ENCODE assay signal across 8 mouse cellular contexts in genomic region chr4:106912689-106913041, GRCm38 (mm10). TPM values are rescaled to one million over a fixed set of nuclear protein-coding genes. Genes with fewer than 3 reads are reported as not detected.
DNase-seq lines count a peak whose midpoint lies in the region; ATAC-seq lines count a peak whose summit lies in the region.

No protein-coding gene starts in this region.

- ATAC-seq in lung, embryonic 15.5 days (ENCODE audit: borderline replicate concordance, extremely low read depth, low FRiP score, low TSS enrichment) = no peak
- no peak for ATAC-seq in neural tube, embryonic 14.5 days (ENCODE audit: low read depth)

- H3K4me3 ChIP-seq in lung, embryonic 15.5 days = peak overlapping the region; percentile 82
- peak overlapping the region; percentile 99 for H3K4me3 ChIP-seq in forebrain, embryonic 10.5 days
- H3K4me3 ChIP-seq in limb, embryonic 10.5 days = peak overlapping the region; percentile 92
- peak overlapping the region; percentile 100 for H3K4me3 ChIP-seq in neural tube, embryonic 14.5 days (ENCODE audit: low read depth, low read length)

- no peaks in the 10 kb centered on the region for H3K27me3 ChIP-seq in lung, embryonic 15.5 days
- no peaks in the 10 kb centered on the region for H3K27me3 ChIP-seq in forebrain, embryonic 10.5 days (ENCODE audit: poor library complexity, severe bottlenecking)
- no peaks in the 10 kb centered on the region for H3K27me3 ChIP-seq in limb, embryonic 10.5 days (ENCODE audit: low read depth, poor library complexity, severe bottlenecking)
- H3K27me3 ChIP-seq in neural tube, embryonic 14.5 days (ENCODE audit: control insufficient read depth, insufficient read depth, low read length) = no peaks in the 10 kb centered on the region

- 2% methylated on average over 6 of the region's 6 CpGs for WGBS in lung, embryonic 15.5 days
- under 1% methylated on average over 6 of the region's 6 CpGs for WGBS in forebrain, embryonic 10.5 days
- 6% methylated on average over 6 of the region's 6 CpGs for WGBS in limb, embryonic 10.5 days
- WGBS in neural tube, embryonic 14.5 days = 3% methylated on average over 6 of the region's 6 CpGs

- H3K9me3 ChIP-seq in lung, embryonic 15.5 days = no peaks in the 10 kb centered on the region
- H3K9me3 ChIP-seq in forebrain, embryonic 10.5 days = no peaks in the 10 kb centered on the region
- H3K9me3 ChIP-seq in limb, embryonic 10.5 days (replicated peaks) = no peaks in the 10 kb centered on the region
- H3K9me3 ChIP-seq in neural tube, embryonic 14.5 days (ENCODE audit: control insufficient read depth, low read length) = no peaks in the 10 kb centered on the region

- peaks cover 52% of the 10 kb centered on the region for H3K4me1 ChIP-seq in lung, embryonic 15.5 days
- peaks cover 70% of the 10 kb centered on the region for H3K4me1 ChIP-seq in forebrain, embryonic 10.5 days
- peaks cover 77% of the 10 kb centered on the region for H3K4me1 ChIP-seq in limb, embryonic 10.5 days
- H3K4me1 ChIP-seq in neural tube, embryonic 14.5 days (ENCODE audit: control insufficient read depth, insufficient read depth, low read length) = peaks cover 53% of the 10 kb centered on the region

- H3K9ac ChIP-seq in lung, embryonic 15.5 days = peak overlapping the region; percentile 89
- H3K9ac ChIP-seq in neural tube, embryonic 14.5 days (replicated peaks; ENCODE audit: low read depth, low read length) = peak overlapping the region; percentile 90

- H3K27ac ChIP-seq in lung, embryonic 15.5 days = 0 out of 2 replicates have a peak overlapping the region, but pooled peaks have one; percentile 99
- H3K27ac ChIP-seq in forebrain, embryonic 10.5 days = peak overlapping the region; percentile 100
- H3K27ac ChIP-seq in limb, embryonic 10.5 days = peak overlapping the region; percentile 99
- no peak overlapping the region; the same call in 1 of the 2 replicates for H3K27ac ChIP-seq in neural tube, embryonic 14.5 days (ENCODE audit: low read depth, low read length)

- peak overlapping the region; percentile 88 for H3K4me2 ChIP-seq in lung, embryonic 15.5 days
- peak overlapping the region; percentile 64 for H3K4me2 ChIP-seq in neural tube, embryonic 14.5 days (ENCODE audit: low read depth, low read length)

- DNase-seq in lung, postnatal 25 days (ENCODE audit: low spot score) = no peak
- no peak for DNase-seq in forebrain, embryonic 10.5 days (ENCODE audit: extremely low spot score, low spot score)
- no peak for DNase-seq in limb, embryonic 10.5 days (ENCODE audit: low spot score)
- no peak for DNase-seq in cerebellum, postnatal 4 days (ENCODE audit: low spot score in 2 of 2)
- DNase-seq in spleen, postnatal 4 days (ENCODE audit: low spot score in 2 of 2) = no peak
- no peak for DNase-seq in ovary, postnatal 36 days (ENCODE audit: low spot score)

- H3K36me3 ChIP-seq in lung, embryonic 15.5 days = peaks cover 29% of the 10 kb centered on the region
- peaks cover 50% of the 10 kb centered on the region for H3K36me3 ChIP-seq in forebrain, embryonic 10.5 days (replicated peaks)
- H3K36me3 ChIP-seq in limb, embryonic 10.5 days = peaks cover 53% of the 10 kb centered on the region
- H3K36me3 ChIP-seq in neural tube, embryonic 14.5 days (ENCODE audit: control insufficient read depth, insufficient read depth, low read length) = peaks cover 27% of the 10 kb centered on the region

RNA-seq across cellular contexts. Expression of gene Ssbp3, which starts 2.2 kb away (rescaled TPM):
- 90.3 and 90.4 TPM in 2 replicates for polyA plus RNA-seq in lung, embryonic 15.5 days (2015; fragmentation: Nextera tagmentation; extraction: Ambion mirVana)
- polyA plus RNA-seq in forebrain, embryonic 10.5 days (2016; fragmentation: Nextera tagmentation; extraction: Ambion mirVana) = 128 and 134 TPM in 2 replicates
- polyA plus RNA-seq in limb, embryonic 10.5 days (2016; fragmentation: Nextera tagmentation; extraction: Ambion mirVana) = 225 and 250 TPM in 2 replicates
- polyA plus RNA-seq in neural tube, embryonic 14.5 days (2014; fragmentation: Nextera tagmentation; extraction: Ambion mirVana) = 106 and 112 TPM in 2 replicates
